Mouse (Mus musculus) cerebellum, adult 2 months (tissue): ENCODE measurements around the gene Zdhhc24.

Experiments
- CTCF ChIP-seq: fragments of 200-500 bp; IDR thresholded peaks from 2 replicates; pipeline ENCODE4 v1.5.1; 2011; ENCODE audit warnings: low read depth, mild to moderate bottlenecking, control low read depth, low read length, moderate library complexity, borderline replicate concordance; ENCODE audit not compliant: insufficient read depth
- POLR2A ChIP-seq: fragments of 200-500 bp; IDR thresholded peaks from 2 replicates; pipeline ENCODE4 v1.6.1; 2011; ENCODE audit warnings: low read length, control low read depth, borderline replicate concordance; ENCODE audit not compliant: insufficient read depth

DNA sequence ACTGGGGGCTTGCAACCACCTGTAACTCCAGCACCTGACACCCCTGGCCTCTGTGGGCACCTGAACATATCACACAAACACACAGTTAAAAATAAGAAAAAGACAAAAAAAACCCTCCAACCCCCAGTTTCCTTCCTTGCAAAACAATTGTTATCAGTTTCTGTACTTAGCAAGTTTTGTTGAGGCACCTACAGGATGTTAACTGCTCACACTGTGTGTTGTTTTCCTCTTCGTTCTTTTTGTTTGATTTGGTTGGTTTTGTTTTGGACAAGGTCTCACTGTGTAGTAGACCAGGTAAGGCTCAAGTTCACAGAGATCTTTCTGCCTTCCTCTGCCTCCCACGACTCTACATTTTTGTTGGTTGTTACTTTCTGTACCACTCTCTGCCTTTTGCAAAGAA lies 35.9 kb upstream of the Zdhhc24 start:
- TF ChIP-seq POLR2A (no peak), CTCF (no peak)
